Mouse (Mus musculus): ENCODE data around the gene Gramd1b.

DNA sequence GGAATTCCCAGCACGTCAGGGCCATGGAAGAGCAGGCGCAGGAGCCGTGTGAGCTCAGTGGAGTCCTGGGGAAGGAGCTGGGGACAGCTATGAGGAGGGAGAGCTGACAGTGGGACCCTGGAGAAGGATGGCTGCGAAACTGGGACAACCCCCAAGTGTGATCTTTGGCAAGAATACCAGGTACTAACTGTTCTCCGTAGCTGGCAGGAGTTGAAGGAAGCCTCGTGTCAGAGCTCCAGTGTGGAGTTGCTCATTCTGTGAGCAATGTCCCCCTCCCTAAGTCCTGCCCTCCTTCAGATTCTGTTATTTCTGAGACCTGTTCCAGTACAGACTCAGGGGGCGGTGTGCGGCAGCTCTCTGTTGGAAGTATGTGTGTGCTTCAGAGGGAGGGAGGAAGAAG is 36.9 kb upstream of the Gramd1b start:
- TF ChIP-seq CTCF (IDR thresholded peaks at IDR 0.05; ENCODE audit: insufficient read depth, low read depth, low read length): no peak
- TF ChIP-seq POLR2A (IDR thresholded peaks at IDR 0.05; ENCODE audit: insufficient read depth, low read depth, low read length): no peak
